Mouse (Mus musculus): ENCODE data around the gene Tmem262.

The Tmem262 gene

GRCm38 (mm10) chr19:6102169-6102853, 22.5 kb downstream of the Tmem262 start:
- DNase-seq (ENCODE audit: low spot score), result no peak

DNA sequence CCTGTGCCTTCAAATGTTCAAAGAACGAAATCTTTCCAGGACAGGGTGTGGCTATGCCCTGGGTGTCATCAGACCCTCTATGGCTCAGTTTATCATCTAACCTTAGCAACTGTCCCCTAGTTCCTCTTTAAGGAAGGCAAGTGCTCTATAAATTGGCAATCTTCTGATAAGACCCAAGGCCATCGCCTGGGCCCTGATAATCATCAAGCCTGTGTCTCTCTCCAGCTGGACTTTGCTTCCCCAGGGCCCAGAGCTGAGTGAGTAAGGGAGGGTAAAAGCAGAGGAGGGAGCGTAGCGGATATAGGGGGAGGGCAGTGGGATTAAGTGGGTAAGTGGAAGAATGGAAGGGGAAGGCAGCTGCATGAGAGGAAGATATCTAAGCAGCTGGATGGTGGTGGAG, 24.6 kb downstream of the Tmem262 start:
- peak; percentile 51 for DNase-seq (ENCODE audit: low spot score)

GRCm38 (mm10) chr19:6105586-6105985, 25.8 kb downstream of the Tmem262 start, which contains the start of gene Naaladl1:
Gene Naaladl1, plus strand, starts transcription at chr19:6105782.
- DNase-seq (ENCODE audit: low spot score), result no peak

GRCm38 (mm10) chr19:6113116-6113515, 33.3 kb downstream of the Tmem262 start:
- no peak for DNase-seq (ENCODE audit: low spot score)

DNA sequence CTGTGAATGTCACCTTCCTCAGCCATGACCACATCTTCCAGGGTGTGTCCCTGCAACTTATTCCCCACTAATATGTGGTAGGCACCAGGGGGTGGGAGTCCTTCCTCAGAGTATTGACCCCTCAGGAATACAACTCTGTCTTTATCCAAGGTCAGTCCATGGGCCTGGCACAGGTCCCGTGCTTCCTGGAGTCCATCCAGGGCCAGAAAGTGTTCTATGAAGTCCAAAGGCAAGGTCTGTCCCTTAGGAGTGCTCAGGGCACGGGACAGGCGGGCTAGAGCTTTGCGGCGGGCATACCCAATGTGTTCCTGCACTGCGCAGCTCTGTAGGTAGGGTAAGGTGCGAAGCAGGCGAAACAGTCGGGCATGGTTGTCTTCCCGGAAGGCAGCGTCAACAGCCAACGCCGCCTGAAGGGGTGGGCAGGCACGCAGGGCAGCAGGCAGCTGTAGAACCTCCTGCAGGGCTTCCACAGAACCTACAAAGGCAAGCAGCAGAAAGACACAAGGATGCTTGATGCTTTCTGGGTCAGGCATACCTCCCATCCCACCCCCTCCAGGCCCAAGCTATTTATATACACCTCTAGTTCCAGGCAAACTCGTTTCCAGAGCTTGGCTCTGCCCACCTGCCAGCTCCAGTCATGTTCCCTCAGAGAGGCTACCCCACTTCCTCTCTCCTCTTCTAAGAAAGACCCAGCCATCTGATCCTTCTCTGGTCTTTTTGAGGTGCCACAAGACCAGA, 36.4 kb downstream of the Tmem262 start:
- no peak for DNase-seq (ENCODE audit: low spot score)

GRCm38 (mm10) chr19:6117346-6117985, 37.6 kb downstream of the Tmem262 start:
- peak; percentile 38 for DNase-seq (ENCODE audit: low spot score)

DNA sequence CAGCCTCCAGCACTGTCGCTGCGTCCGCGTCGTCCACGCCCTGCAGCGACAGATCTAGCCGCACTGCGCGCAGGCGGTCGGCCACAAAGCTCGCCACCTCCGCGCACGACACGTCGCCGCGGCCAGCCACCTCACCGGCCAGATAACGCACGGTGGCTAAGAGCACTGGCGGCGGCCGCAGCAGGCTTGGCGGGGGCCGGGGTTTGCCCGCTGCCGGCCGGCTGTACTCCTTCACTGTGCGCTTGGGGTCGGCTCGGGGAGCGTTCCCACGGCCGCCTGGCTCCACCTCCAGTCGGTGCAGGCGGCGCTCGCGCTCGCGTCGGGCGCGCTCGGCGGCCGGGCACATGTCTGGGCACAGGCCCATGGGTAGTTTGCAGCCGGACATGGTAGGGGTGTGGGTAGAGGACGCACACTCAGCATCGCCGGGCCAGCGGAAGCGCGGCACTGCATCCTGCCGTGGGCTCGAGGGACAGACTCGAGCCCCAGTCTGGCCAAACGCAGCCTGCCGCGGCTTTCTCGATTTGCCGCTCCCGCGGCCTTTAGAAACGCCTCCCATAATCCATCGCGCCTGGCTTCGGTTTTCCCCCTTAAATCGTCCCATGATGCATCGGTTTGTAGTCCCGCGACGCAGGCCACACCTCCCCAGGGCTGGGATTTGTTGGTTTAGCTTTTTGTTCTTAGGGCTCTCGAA, 38.3 kb downstream of the Tmem262 start, which contains the start of gene Sac3d1:
Gene Sac3d1 (minus strand): TSS at position 665 of the 691 bp plus-strand sequence.
- peak; percentile 96 for DNase-seq (ENCODE audit: low spot score)

GRCm38 (mm10) chr19:6118677-6119185, 38.9 kb downstream of the Tmem262 start:
- DNase-seq (ENCODE audit: low spot score), result no peak

DNA sequence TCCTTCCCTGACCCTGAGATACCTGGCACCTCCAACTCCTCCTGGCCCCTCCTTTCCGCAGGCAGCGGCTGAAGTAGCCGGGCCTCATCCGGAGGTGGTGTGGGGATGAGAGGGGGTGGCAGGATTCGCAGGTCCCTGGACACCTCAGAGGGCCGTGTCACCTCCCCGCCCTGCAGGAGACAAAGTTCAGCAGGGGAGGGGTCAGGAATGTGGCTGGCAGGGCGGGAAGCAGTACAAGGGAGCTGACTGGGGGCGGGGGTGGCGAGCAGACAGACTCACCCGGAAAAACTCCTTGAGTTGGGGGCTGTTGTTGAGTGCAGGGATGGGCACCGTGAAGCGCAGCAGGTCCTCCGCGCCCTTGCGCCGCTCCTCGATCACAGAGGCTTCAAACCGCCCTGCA, 41.9 kb downstream of the Tmem262 start:
- no peak for DNase-seq (ENCODE audit: low spot score)

DNA sequence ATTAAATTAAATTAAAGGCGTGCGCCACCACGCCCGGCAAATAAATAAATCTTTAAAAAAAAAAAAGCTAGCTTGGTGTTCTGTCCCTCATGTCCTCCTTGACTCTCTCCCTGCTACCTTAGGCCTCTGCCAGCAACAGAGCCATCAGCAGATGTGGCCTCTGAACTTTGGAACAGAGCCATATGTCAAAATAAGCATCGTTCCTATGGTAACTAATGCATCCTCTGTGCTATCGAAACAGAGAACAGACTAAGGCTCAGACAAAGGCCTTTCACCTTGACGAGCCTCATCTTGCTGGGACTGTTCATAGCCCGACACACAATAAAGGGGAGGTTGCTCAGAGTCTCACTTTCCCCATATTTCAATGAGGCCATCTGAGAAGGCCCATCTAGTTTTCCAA, 43.5 kb downstream of the Tmem262 start:
- peak; percentile 91 for DNase-seq (ENCODE audit: low spot score)

- DNase-seq (ENCODE audit: low spot score), result no peak
These were observed 45.1 kb downstream of the Tmem262 start for GRCm38 (mm10) chr19:6124898-6125297.

DNA sequence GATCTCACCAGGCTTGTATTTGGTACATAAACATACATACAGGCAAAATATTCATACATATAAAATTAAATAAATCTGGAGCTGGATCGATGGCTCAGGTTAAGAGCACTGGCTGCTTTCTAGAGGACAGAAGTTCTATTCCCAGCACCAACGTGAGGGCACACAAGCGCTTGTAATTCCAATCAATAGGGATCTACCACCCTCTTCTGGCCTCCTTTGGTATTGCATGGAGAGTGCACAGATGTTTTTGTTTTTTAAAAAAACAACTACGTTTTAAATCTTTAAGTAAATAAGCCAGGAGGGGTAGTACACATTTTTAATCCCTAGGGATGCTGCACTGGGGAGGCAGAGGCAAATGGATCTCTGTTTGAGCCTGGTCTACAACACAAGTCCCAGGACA, 46.5 kb downstream of the Tmem262 start:
- peak; percentile 77 for DNase-seq (ENCODE audit: low spot score)

DNA sequence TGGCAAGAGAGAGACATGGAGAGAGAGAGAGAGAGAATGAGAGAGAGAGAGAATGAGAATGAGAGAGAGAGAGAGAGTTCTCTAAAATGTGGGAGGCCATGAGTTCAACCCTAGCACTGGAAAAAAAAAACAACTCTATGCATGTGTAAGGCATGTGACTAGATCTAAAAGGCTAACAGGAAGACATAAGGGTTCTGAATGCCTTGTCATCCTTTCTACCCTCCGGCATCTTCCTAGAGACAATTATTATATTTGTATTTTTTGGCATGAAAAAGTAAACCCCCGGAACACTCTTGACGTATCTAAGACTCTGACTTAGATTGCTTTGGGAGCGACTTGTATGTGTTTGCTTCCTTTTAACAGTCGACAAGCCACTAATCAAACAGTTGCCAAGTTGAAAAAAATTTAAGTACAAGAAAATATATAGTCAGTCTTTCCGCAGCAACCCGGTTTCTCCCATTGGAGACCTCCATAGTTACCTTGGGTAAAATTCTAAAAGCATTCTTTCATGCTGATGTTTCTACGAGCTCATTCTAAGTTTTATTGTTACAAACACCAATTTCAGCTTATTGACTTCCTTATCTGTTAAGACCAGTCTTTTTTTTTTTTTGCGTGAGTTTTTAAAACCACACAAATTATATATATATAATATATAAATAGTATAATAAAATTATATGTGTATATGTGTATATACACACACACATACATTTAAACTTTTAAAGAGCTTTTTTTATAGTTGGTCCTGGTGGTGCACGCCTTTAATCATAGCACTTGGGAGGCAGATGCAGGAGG, 47.2 kb downstream of the Tmem262 start:
- DNase-seq (ENCODE audit: low spot score), result no peak

GRCm38 (mm10) chr19:6127760-6128341, 48.0 kb downstream of the Tmem262 start, which contains the start of gene Snx15:
Gene Snx15, minus strand, starts transcription at chr19:6128304.
- peak; percentile 94 for DNase-seq (ENCODE audit: low spot score)

Data from MN1 (cell line).